Mouse (Mus musculus) small intestine, adult 10 weeks (tissue): ENCODE measurements around the gene Cdkl1. TPM values are rescaled to one million over a fixed set of nuclear protein-coding genes. Genes with fewer than 3 reads are reported as not detected.

Source experiments
- polyA plus RNA-seq: library from polyadenylated mRNA; stranded (reverse); fragments of 350-450 nt; fragmentation: Illumina TruSeq; extraction: RNeasy Lipid Tissue Mini Kit (QIAGEN cat#74804); gene quantifications from one replicate; pipeline ENCODE4 v1.2.3, GENCODE M21; 2014; ENCODE audit warnings: low replicate concordance

Gene Cdkl1
- polyA plus RNA-seq = 0.48 TPM

DNA sequence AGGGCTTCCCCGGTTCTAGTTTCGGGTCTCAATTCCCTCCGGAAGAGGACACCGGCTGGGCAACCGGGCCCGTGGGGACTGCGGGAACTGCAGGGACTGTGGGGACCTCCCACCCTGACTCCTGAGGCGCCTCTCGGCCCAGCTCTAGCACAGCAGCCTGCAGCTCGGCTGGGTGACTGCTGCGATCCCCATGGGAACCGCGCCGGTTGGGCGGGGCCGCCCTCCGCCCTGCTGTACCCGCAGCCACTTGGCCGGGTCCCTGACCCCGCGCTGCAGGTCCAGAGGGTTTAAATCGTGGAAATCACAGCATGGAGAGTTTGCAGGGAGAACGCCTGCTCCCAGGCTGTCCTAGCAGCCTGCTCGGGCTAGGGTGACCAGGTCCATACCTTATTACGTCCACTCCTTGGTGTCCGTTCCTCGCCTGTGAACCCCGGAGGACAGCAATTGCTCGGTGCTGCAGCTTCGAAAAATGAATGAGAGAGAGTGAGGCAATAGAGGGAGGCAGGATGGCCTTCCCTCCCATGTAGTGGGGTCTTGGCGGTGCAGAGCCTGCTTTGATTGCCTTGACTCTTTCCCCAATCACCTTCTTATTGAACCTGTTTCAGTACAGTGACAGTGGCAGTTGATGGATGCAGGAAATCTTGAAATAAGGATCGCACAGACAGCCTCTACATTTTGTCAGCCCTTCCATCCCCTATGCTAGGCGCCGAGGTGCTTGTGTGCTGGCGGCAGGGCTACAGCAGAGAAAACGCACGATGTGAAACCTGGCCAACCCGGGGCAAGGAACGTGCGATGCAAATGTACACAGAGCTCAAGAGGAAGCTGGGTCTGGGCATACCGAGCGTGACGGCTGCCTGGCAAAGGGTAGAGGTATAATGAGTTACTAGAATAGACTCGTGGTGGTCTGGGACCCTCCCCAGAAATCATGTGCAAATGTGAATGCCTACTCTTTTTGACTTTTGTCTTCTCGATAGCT, at the start of gene Cdkl1:
Cdkl1 (minus strand) TSS at position 738 of the 976 bp plus-strand sequence.

GRCm38 (mm10) chr12:69724711-69725460, 66.2 kb downstream of the Cdkl1 start, which contains the start of the genes L2hgdh and Atp5s:
Gene L2hgdh (minus strand): TSS chr12:69724873.
Gene Atp5s (plus strand): TSS chr12:69724950.

Other genes with a start within 250 kb of the Cdkl1 start
- gene Vcpkmt, start 208.2 kb downstream of the Cdkl1 start, polyA plus RNA-seq = 42.7 TPM
- gene Sos2, start 109.4 kb downstream of the Cdkl1 start, polyA plus RNA-seq = 85.9 TPM
- gene L2hgdh, start 66.4 kb downstream of the Cdkl1 start, polyA plus RNA-seq = 62.0 TPM
- gene Atp5s, start 66.3 kb downstream of the Cdkl1 start, polyA plus RNA-seq = 35.2 TPM
- gene Atl1, start 101.3 kb upstream of the Cdkl1 start, polyA plus RNA-seq = 3.7 TPM
- gene Map4k5, start 101.9 kb upstream of the Cdkl1 start, polyA plus RNA-seq = 21.5 TPM
- gene Sav1, start 195.7 kb upstream of the Cdkl1 start, polyA plus RNA-seq = 73.1 TPM